Mouse (Mus musculus) olfactory bulb, adult 2 months (tissue): ENCODE measurements around the gene Traf3ip2.

ENCODE experiments used
- CTCF ChIP-seq: fragments of 200-500 bp; IDR thresholded peaks from 2 replicates; pipeline ENCODE4 v1.5.1; 2012; ENCODE audit warnings: low read depth, mild to moderate bottlenecking, low read length, moderate library complexity; ENCODE audit not compliant: insufficient read depth
- POLR2A ChIP-seq: fragments of 200-500 bp; IDR thresholded peaks from 2 replicates; pipeline ENCODE4 v1.6.1; 2012; ENCODE audit warnings: mild to moderate bottlenecking, low read depth, low read length, moderate library complexity; ENCODE audit not compliant: insufficient read depth

- TF ChIP-seq POLR2A (no peak), CTCF (no peak)
Measured at GRCm38 (mm10) chr10:39678199-39678791, 65.6 kb downstream of the Traf3ip2 start.
